Mouse (Mus musculus) CD4-positive naive resting alpha-beta T cell, adult 57 days (primary cell): Measurements from ENCODE around the gene Ascl4. TPM values are rescaled to one million over a fixed set of nuclear protein-coding genes. Genes with fewer than 3 reads are reported as not detected.

Source experiments
- total RNA-seq: library from RNA; stranded (reverse); gene quantifications from one replicate; pipeline ENCODE4 v1.2.4, GENCODE M21; 2023

Gene Ascl4
- total RNA-seq, result 1.0 TPM

DNA sequence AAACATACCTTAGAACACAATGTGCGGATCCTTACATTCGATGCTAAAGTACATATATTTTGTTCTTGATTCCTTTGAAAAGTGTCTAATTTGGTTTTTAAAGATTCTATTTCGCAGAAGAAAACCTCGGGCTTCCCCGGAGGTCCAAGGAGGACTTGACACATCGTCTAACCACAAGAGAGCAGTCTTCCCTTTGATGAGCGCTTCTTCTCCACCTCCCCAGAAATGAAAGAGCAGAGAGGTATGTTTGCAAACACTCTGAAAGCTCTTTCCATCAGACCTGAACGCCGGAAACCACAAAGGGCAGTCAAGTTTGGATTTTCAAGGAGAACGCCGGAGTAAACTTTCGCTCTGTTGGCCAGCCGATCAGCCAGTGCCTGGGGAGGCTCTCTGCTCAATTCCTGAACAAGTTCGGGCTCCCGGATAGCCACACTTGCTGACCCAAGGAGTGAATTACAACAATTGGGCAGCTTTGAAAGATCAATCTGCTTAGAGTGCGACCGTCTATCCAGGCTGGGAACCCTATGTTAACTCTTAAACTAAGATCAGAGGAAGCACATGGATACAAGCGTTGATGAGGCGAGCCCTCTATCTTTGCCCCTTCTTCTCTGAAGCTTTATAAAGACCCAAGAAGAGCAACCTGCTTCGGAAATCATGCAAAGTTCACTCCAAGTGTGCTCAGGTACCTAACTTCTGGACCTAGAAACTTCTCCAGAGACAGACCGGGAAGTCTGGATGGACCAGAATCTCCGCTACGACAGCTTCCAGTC, at the start of gene Ascl4:
Ascl4 (plus strand) TSS at position 6 of the 770 bp plus-strand sequence.

DNA sequence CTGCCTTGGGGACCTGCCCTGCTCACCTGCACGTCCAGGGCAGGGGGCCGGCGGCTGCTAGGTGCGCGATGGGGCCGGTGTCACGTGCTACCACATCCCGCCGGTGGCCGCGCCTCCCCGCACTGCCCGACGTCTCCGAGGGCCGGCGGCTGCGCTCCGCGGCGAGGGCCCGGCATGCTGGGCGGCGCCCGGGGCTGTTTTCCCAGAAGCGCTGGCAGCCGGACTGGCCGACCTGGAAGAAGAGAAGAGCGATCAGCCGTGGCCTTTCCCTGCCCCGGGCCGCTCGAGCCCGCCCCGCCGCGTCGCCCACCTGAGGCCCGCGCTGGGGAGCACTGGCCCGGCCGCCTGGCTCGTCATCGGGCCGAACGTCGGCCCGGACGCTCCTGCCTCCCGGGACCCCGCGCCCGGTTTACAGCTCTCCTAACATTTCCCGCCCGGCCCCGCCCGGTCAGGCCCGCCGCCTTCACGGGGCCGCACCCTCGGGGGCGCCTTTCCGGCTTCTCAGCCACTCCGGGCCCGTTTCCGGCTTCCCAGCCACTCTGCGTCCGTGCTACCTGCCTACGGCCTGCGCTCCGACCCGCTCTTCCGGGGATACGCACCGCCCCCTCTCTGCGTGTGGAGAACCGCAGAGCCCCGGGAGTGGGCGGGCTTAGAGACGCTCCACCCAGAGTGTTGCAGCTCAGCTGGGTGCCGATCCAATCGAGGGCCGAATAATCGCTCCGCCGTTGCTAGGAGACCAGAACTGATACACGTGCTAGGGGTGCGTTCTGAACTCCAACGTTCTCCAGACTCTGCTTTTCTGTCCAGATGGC, 10.8 kb upstream of the Ascl4 start, which contains the start of gene Prdm4:
Prdm4 (minus strand) TSS at position 645 of the 812 bp plus-strand sequence.

DNA sequence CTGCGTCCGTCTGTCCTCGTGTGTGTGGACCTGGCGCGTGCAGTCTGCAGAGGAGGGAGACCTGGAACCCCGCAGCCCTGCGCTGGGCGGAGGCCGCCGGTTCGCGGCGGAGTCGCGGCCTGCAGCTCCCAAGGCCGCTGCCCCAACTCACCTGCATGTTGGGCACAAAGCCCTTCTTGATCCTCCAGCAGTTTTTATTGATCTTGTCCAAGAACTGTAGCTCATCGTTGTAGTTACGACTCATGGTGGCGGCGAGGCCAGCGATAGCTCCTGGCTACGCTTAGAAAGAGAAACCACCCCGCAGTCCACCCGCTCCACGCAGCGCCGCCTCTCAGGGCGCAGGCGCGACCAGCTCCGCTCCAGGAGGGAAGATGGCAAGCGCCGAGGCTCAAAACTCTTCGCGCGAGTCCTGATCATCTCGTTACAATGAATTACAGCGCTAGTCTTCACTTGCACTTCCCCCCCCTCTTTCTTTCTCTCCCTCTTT, 30.0 kb downstream of the Ascl4 start, which contains the start of gene Rtcb:
Rtcb (minus strand) TSS at position 360 of the 487 bp plus-strand sequence.

Other genes with a start within 250 kb of the Ascl4 start
- 21.9 TPM for gene Pwp1, start 98.2 kb upstream of the Ascl4 start, total RNA-seq
- gene Prdm4, start 10.5 kb upstream of the Ascl4 start, total RNA-seq, result 57.8 TPM
- gene Rtcb, start 30.1 kb downstream of the Ascl4 start, total RNA-seq, result 95.8 TPM
- gene Bpifc, start 84.2 kb downstream of the Ascl4 start, total RNA-seq, result not detected
- 53.0 TPM for gene Fbxo7, start 94.3 kb downstream of the Ascl4 start, total RNA-seq